Mouse (Mus musculus) heart, embryonic 12.5 days (tissue): ENCODE results near the gene Fga. TPM values are rescaled to one million over a fixed set of nuclear protein-coding genes. Genes with fewer than 3 reads are reported as not detected.

Experiments
- ATAC-seq: fragments of 200-750 bp; cut with Nextera tagmentation; 2 replicates; pipeline ENCODE4 v1.8.0; 2017; ENCODE audit warnings: moderate TSS enrichment, moderate library complexity; ENCODE audit not compliant: insufficient number of reproducible peaks, low FRiP score
- H3K27ac ChIP-seq: fragments of 300-500 bp; sonication (generic); 2 replicates; pipeline ENCODE4 v1.5.1; 2016; ENCODE audit warnings: mild to moderate bottlenecking, moderate library complexity; ENCODE audit not compliant: poor library complexity, severe bottlenecking
- H3K27me3 ChIP-seq: fragments of 300-500 bp; sonication (generic); replicated peaks from 2 replicates; pipeline ENCODE4 v1.6.1; 2016; ENCODE audit warnings: mild to moderate bottlenecking, moderate library complexity
- H3K36me3 ChIP-seq: fragments of 300-500 bp; sonication (generic); 2 replicates; pipeline ENCODE4 v1.6.1; 2016; ENCODE audit warnings: mild to moderate bottlenecking, moderate library complexity
- H3K4me1 ChIP-seq: fragments of 300-500 bp; sonication (generic); replicated peaks from 2 replicates; pipeline ENCODE4 v1.6.1; 2016; ENCODE audit warnings: mild to moderate bottlenecking
- H3K4me2 ChIP-seq: fragments of 300-500 bp; sonication (generic); 2 replicates; pipeline ENCODE4 v1.6.1; 2016; ENCODE audit warnings: mild to moderate bottlenecking, moderate library complexity
- H3K4me3 ChIP-seq: fragments of 300-500 bp; sonication (generic); 2 replicates; pipeline ENCODE4 v1.5.1; 2016; ENCODE audit warnings: mild to moderate bottlenecking
- H3K9ac ChIP-seq: fragments of 300-500 bp; sonication (generic); 2 replicates; pipeline ENCODE4 v1.6.1; 2016; ENCODE audit warnings: mild to moderate bottlenecking, moderate library complexity
- H3K9me3 ChIP-seq: fragments of 300-500 bp; sonication (generic); replicated peaks from 2 replicates; pipeline ENCODE4 v1.6.1; 2016; ENCODE audit warnings: mild to moderate bottlenecking, moderate library complexity
- WGBS: fragments of 180-500 bp; shearing (Covaris S2); methylation state at CpG from one replicate; pipeline ENCODE4 v1.1.7; 2016; 5-methylcytosine and 5-hydroxymethylcytosine counted together
- polyA plus RNA-seq: library from polyadenylated mRNA; unstranded; fragments of >200 nt; fragmentation: Nextera tagmentation; extraction: Ambion mirVana; gene quantifications from 2 replicates; pipeline ENCODE4 v1.2.1, GENCODE M21; 2016

Gene Fga
- polyA plus RNA-seq, 1 experiment from 2014 or later = 3.9 TPM

- H3K4me3 ChIP-seq = no peak overlapping the region
- 30% methylated on average over 10 of the region's 10 CpGs for WGBS
- no peak for ATAC-seq
Measured at GRCm38 (mm10) chr3:83053758-83054157, 27.9 kb downstream of the Fga start.

GRCm38 (mm10) chr3:83054759-83055158, 28.9 kb downstream of the Fga start:
- Histone ChIP-seq H3K4me2 (peak overlapping the region; percentile 92), H3K27ac (no peak overlapping the region), H3K4me1 (peaks cover 9% of the 10 kb centered on the region), H3K9me3 (no peaks in the 10 kb centered on the region), H3K4me3 (peak overlapping the region; percentile 84), H3K27me3 (no peaks in the 10 kb centered on the region), H3K9ac (peak overlapping the region; percentile 48; the same call in 1 of the 2 replicates), H3K36me3 (peaks cover 25% of the 10 kb centered on the region)
- ATAC-seq = no peak; the same call in 1 of the 2 replicates
- 23% methylated on average over 13 of the region's 13 CpGs for WGBS

More at GRCm38 (mm10) chr3:83053758-83054157, 27.9 kb downstream of the Fga start:
- Histone ChIP-seq H3K36me3 (peaks cover 16% of the 10 kb centered on the region), H3K9ac (no peak overlapping the region), H3K4me1 (peaks cover 9% of the 10 kb centered on the region), H3K27me3 (no peaks in the 10 kb centered on the region), H3K27ac (no peak overlapping the region), H3K9me3 (no peaks in the 10 kb centered on the region), H3K4me2 (peak overlapping the region; percentile 22; the same call in 1 of the 2 replicates)

GRCm38 (mm10) chr3:83055281-83056038, 29.6 kb downstream of the Fga start, which contains the start of gene Plrg1:
Gene Plrg1 (plus strand): TSS chr3:83055522.
- peak; percentile 99 for ATAC-seq
- Histone ChIP-seq H3K27ac (peak within 1 kb of the TSS; percentile 77; the same call in 1 of the 2 replicates), H3K9ac (peak within 1 kb of the TSS; percentile 89), H3K4me3 (peak within 1 kb of the TSS; percentile 84), H3K4me1 (peaks cover 9% of the 10 kb centered on the region), H3K9me3 (no peaks in the 10 kb centered on the region), H3K36me3 (peaks cover 31% of the 10 kb centered on the region), H3K4me2 (peak within 1 kb of the TSS; percentile 92), H3K27me3 (no peaks in the 10 kb centered on the region)
- WGBS = under 1% methylated on average over 60 of the region's 61 CpGs

- H3K9ac ChIP-seq = no peak overlapping the region
- no peaks in the 10 kb centered on the region for H3K9me3 ChIP-seq
- no peak for ATAC-seq
- H3K27ac ChIP-seq = no peak overlapping the region
- H3K27me3 ChIP-seq = no peaks in the 10 kb centered on the region
- no peak overlapping the region for H3K4me2 ChIP-seq
- H3K36me3 ChIP-seq = peaks cover 47% of the 10 kb centered on the region
- 92% methylated on average over 2 of the region's 2 CpGs for WGBS
- H3K4me1 ChIP-seq = peaks cover 9% of the 10 kb centered on the region
- no peak overlapping the region for H3K4me3 ChIP-seq
Measured at GRCm38 (mm10) chr3:83057046-83057445, 31.2 kb downstream of the Fga start.

GRCm38 (mm10) chr3:83067920-83068319, 42.0 kb downstream of the Fga start:
- ATAC-seq = no peak
- Histone ChIP-seq H3K9ac (no peak overlapping the region), H3K36me3 (peaks cover 89% of the 10 kb centered on the region), H3K9me3 (no peaks in the 10 kb centered on the region), H3K4me3 (no peak overlapping the region), H3K27ac (no peak overlapping the region), H3K4me1 (no peaks in the 10 kb centered on the region), H3K4me2 (no peak overlapping the region), H3K27me3 (no peaks in the 10 kb centered on the region)
- 94% methylated on average over 9 of the region's 9 CpGs for WGBS

- no peak overlapping the region for H3K9ac ChIP-seq
- no peak overlapping the region for H3K27ac ChIP-seq
- H3K4me2 ChIP-seq = no peak overlapping the region
- ATAC-seq = no peak
- WGBS = 92% methylated on average over 13 of the region's 13 CpGs
- no peaks in the 10 kb centered on the region for H3K27me3 ChIP-seq
- H3K4me3 ChIP-seq = no peak overlapping the region
- H3K9me3 ChIP-seq = no peaks in the 10 kb centered on the region
- no peaks in the 10 kb centered on the region for H3K4me1 ChIP-seq
- H3K36me3 ChIP-seq = peaks cover 90% of the 10 kb centered on the region
Measured at GRCm38 (mm10) chr3:83068869-83069268, 43.0 kb downstream of the Fga start.

GRCm38 (mm10) chr3:83070231-83070630, 44.4 kb downstream of the Fga start:
- Histone ChIP-seq H3K4me1 (no peaks in the 10 kb centered on the region), H3K9me3 (no peaks in the 10 kb centered on the region), H3K36me3 (peaks cover 86% of the 10 kb centered on the region), H3K27ac (no peak overlapping the region), H3K4me3 (no peak overlapping the region), H3K4me2 (no peak overlapping the region), H3K9ac (no peak overlapping the region), H3K27me3 (no peaks in the 10 kb centered on the region)
- ATAC-seq = no peak
- 79% methylated on average over 4 of the region's 4 CpGs for WGBS

GRCm38 (mm10) chr3:83076563-83076962, 50.7 kb downstream of the Fga start:
- 53% methylated on average over 2 of the region's 3 CpGs for WGBS
- ATAC-seq = no peak
- Histone ChIP-seq H3K4me1 (0 out of 2 replicates have a peak, but pooled peaks cover 3% of the 10 kb centered on the region), H3K4me3 (no peak overlapping the region), H3K27ac (no peak overlapping the region), H3K9ac (no peak overlapping the region), H3K27me3 (no peaks in the 10 kb centered on the region), H3K4me2 (no peak overlapping the region), H3K36me3 (peaks cover 28% of the 10 kb centered on the region), H3K9me3 (no peaks in the 10 kb centered on the region)

GRCm38 (mm10) chr3:83080567-83081055, 54.7 kb downstream of the Fga start:
- no peak overlapping the region for H3K27ac ChIP-seq
- 0 out of 2 replicates have a peak overlapping the region, but pooled peaks have one; percentile 17 for H3K9ac ChIP-seq

More at GRCm38 (mm10) chr3:83080567-83081055, 54.7 kb downstream of the Fga start:
- Histone ChIP-seq H3K4me1 (0 out of 2 replicates have a peak, but pooled peaks cover 3% of the 10 kb centered on the region), H3K27me3 (no peaks in the 10 kb centered on the region), H3K9me3 (no peaks in the 10 kb centered on the region), H3K36me3 (no peaks in the 10 kb centered on the region), H3K4me2 (peak overlapping the region; percentile 75), H3K4me3 (peak overlapping the region; percentile 36)
- no peak for ATAC-seq
- WGBS = 6% methylated on average over 11 of the region's 11 CpGs
